Mouse (Mus musculus) hindbrain, embryonic 11.5 days (tissue): Measurements from ENCODE around the gene Hoxa6. TPM values are rescaled to one million over a fixed set of nuclear protein-coding genes. Genes with fewer than 3 reads are reported as not detected.

ENCODE experiments used
- ATAC-seq: fragments of 200-750 bp; cut with Nextera tagmentation; 2 replicates; pipeline ENCODE4 v1.8.0; 2017; ENCODE audit warnings: mild to moderate bottlenecking, moderate TSS enrichment, moderate library complexity; ENCODE audit not compliant: low FRiP score
- DNase-seq: peaks from one replicate; pipeline ENCODE4 v3.0.0-alpha.2; 2015; ENCODE audit warnings: low spot score
- H3K27ac ChIP-seq: fragments of 300-500 bp; sonication (generic); 2 replicates; pipeline ENCODE4 v1.5.1; 2014; ENCODE audit warnings: mild to moderate bottlenecking, low read depth, low read length
- H3K27me3 ChIP-seq: fragments of 300-500 bp; sonication (generic); 2 replicates; pipeline ENCODE4 v1.6.1; 2014; ENCODE audit warnings: mild to moderate bottlenecking, low read length, moderate library complexity, mixed read lengths; ENCODE audit not compliant: control insufficient read depth, insufficient read depth
- H3K36me3 ChIP-seq: fragments of 300-500 bp; sonication (generic); 2 replicates; pipeline ENCODE4 v1.6.1; 2014; ENCODE audit warnings: mild to moderate bottlenecking, low read length, moderate library complexity, mixed read lengths; ENCODE audit not compliant: control insufficient read depth, insufficient read depth
- H3K4me1 ChIP-seq: fragments of 300-500 bp; sonication (generic); replicated peaks from 2 replicates; pipeline ENCODE4 v1.6.1; 2014; ENCODE audit warnings: low read length, mixed read lengths; ENCODE audit not compliant: control insufficient read depth, insufficient read depth
- H3K4me2 ChIP-seq: fragments of 300-500 bp; sonication (generic); replicated peaks from 2 replicates; pipeline ENCODE4 v1.6.1; 2014; ENCODE audit warnings: mild to moderate bottlenecking, low read depth, low read length
- H3K4me3 ChIP-seq: fragments of 300-500 bp; sonication (generic); 2 replicates; pipeline ENCODE4 v1.5.1; 2014; ENCODE audit warnings: low read depth, low read length
- H3K9ac ChIP-seq: fragments of 300-500 bp; sonication (generic); 2 replicates; pipeline ENCODE4 v1.6.1; 2014; ENCODE audit warnings: low read depth, low read length
- H3K9me3 ChIP-seq: fragments of 300-500 bp; sonication (generic); 2 replicates; pipeline ENCODE4 v1.6.1; 2016; ENCODE audit warnings: low read length; ENCODE audit not compliant: control insufficient read depth
- WGBS: fragments of 180-500 bp; shearing (Covaris S2); extraction: QIAGEN DNeasy Blood & Tissue Kit; methylation state at CpG from one replicate; pipeline ENCODE4 v1.1.7; 2014; 5-methylcytosine and 5-hydroxymethylcytosine counted together
- polyA plus RNA-seq: library from polyadenylated mRNA; unstranded; fragments of >200 nt; fragmentation: Nextera tagmentation; extraction: Ambion mirVana; gene quantifications from 2 replicates; pipeline ENCODE4 v1.2.1, GENCODE M21; 2014

The Hoxa6 gene
- polyA plus RNA-seq, 1 experiment from 2014 or later = 2.1 TPM

- Histone ChIP-seq H3K9ac (peak within 1 kb of the TSS; percentile 98), H3K27ac (peak within 1 kb of the TSS; percentile 100), H3K4me1 (no peaks in the 10 kb centered on the region), H3K36me3 (no peaks in the 10 kb centered on the region), H3K4me2 (peak within 1 kb of the TSS; percentile 88), H3K9me3 (no peaks in the 10 kb centered on the region), H3K27me3 (peaks cover 20% of the 10 kb centered on the region), H3K4me3 (peak within 1 kb of the TSS; percentile 76)
- ATAC-seq (peak; percentile 77), DNase-seq (peak; percentile 80)
- under 1% methylated on average over 25 of the region's 25 CpGs for WGBS
These were observed 43.7 kb downstream of the Hoxa6 start, which contains the start of gene Hoxa2 for GRCm38 (mm10) chr6:52164626-52165440. TSS of gene Hoxa2 (minus strand) at chr6:52164831.

GRCm38 (mm10) chr6:52164051-52164625 lies 44.4 kb downstream of the Hoxa6 start:
- Histone ChIP-seq H3K9me3 (no peaks in the 10 kb centered on the region), H3K4me3 (peak overlapping the region; percentile 76), H3K4me2 (peak overlapping the region; percentile 88), H3K27me3 (peaks cover 22% of the 10 kb centered on the region), H3K9ac (peak overlapping the region; percentile 98), H3K27ac (peak overlapping the region; percentile 100), H3K36me3 (no peaks in the 10 kb centered on the region), H3K4me1 (no peaks in the 10 kb centered on the region)
- under 1% methylated on average over 36 of the region's 39 CpGs for WGBS
- ATAC-seq = peak; percentile 43
- peak; percentile 80 for DNase-seq

- ATAC-seq (no peak), DNase-seq (peak; percentile 76)
- no peaks in the 10 kb centered on the region for H3K9me3 ChIP-seq
- peak overlapping the region; percentile 88 for H3K4me2 ChIP-seq
- WGBS = 1% methylated on average over 17 of the region's 17 CpGs
- no peaks in the 10 kb centered on the region for H3K36me3 ChIP-seq
- H3K9ac ChIP-seq = peak overlapping the region; percentile 98
- H3K4me3 ChIP-seq = peak overlapping the region; percentile 76
- no peaks in the 10 kb centered on the region for H3K4me1 ChIP-seq
- peak overlapping the region; percentile 100 for H3K27ac ChIP-seq
- H3K27me3 ChIP-seq = peaks cover 19% of the 10 kb centered on the region
These were observed 45.0 kb downstream of the Hoxa6 start for GRCm38 (mm10) chr6:52163366-52164031.

GRCm38 (mm10) chr6:52162611-52163365 lies 45.7 kb downstream of the Hoxa6 start:
- WGBS = 1% methylated on average over 14 of the region's 14 CpGs
- peak overlapping the region; percentile 88 for H3K4me2 ChIP-seq
- no peaks in the 10 kb centered on the region for H3K9me3 ChIP-seq
- no peaks in the 10 kb centered on the region for H3K36me3 ChIP-seq
- no peaks in the 10 kb centered on the region for H3K4me1 ChIP-seq
- peak overlapping the region; percentile 76 for H3K4me3 ChIP-seq
- DNase-seq (peak; percentile 72), ATAC-seq (no peak)
- peak overlapping the region; percentile 98 for H3K9ac ChIP-seq
- H3K27me3 ChIP-seq = peaks cover 20% of the 10 kb centered on the region
- H3K27ac ChIP-seq = peak overlapping the region; percentile 100

DNA sequence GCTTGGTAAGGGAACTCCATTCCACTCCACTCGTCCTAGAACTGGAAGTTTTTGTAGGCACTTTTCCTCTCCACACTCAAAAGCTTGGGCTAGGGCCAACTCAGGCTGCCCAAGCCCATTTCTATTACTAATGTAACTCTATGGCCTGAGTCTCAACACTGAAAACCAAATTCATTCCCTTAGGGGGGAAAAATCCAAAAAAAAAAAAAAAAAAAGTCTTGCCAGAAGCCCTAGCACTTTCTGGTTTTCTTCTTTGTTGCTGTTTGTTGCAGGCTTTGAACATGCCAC lies 46.5 kb downstream of the Hoxa6 start:
- ATAC-seq = no peak
- 0% methylated on average over 1 of the region's 1 CpGs for WGBS
- H3K4me3 ChIP-seq = peak overlapping the region; percentile 76
- H3K27me3 ChIP-seq = peaks cover 27% of the 10 kb centered on the region
- no peaks in the 10 kb centered on the region for H3K4me1 ChIP-seq
- DNase-seq = no peak
- H3K27ac ChIP-seq = peak overlapping the region; percentile 24
- H3K4me2 ChIP-seq = peak overlapping the region; percentile 95
- H3K9me3 ChIP-seq = no peaks in the 10 kb centered on the region
- H3K9ac ChIP-seq = peak overlapping the region; percentile 69
- no peaks in the 10 kb centered on the region for H3K36me3 ChIP-seq

GRCm38 (mm10) chr6:52161336-52162092 lies 47.0 kb downstream of the Hoxa6 start:
- DNase-seq (peak; percentile 45), ATAC-seq (no peak)
- under 1% methylated on average over 8 of the region's 8 CpGs for WGBS
- no peaks in the 10 kb centered on the region for H3K4me1 ChIP-seq
- H3K4me3 ChIP-seq = peak overlapping the region; percentile 76
- no peaks in the 10 kb centered on the region for H3K9me3 ChIP-seq
- H3K27me3 ChIP-seq = peaks cover 32% of the 10 kb centered on the region
- peak overlapping the region; percentile 84 for H3K9ac ChIP-seq
- peak overlapping the region; percentile 95 for H3K4me2 ChIP-seq
- peak overlapping the region; percentile 94 for H3K27ac ChIP-seq
- no peaks in the 10 kb centered on the region for H3K36me3 ChIP-seq

DNA sequence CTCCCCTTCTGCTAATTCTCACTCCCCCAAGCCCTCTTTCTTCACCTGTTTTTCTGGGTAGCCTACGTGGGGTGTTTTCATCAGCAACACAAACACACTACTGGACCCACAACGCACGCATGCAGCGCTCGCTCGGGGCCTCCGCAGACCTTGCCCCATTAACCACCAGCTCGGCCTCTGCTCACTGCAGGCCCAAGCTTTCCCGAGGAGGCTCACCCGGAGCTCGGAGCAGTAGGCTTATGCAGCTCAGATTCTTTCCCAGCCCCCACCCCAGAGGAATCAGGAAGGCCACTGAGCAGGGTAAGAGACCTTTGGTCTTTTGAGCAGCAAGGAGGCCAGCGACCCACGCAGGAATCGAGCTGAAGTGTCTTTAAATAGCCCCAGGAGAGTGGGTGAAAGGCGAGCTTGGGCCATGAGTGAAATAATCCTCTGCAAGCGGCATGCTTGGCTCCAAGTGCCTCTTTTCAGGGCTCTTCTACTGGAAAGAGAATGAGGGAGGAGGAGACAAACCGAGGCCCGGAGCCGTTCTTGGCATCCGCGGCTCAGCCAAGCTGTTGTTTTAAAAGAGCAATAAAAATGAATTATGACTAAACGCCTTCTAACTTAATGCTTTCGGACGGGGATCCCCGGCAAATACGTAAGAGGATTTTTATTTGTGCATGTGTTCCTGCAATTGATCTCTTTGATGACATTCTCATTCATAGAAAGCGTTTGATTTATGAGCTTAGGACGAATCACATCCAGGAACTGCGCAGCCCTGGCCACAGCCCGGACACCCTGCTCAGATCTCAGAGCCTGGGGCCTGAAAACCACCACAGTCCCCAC lies 47.8 kb downstream of the Hoxa6 start:
- Histone ChIP-seq H3K4me2 (peak overlapping the region; percentile 95), H3K27me3 (peaks cover 40% of the 10 kb centered on the region), H3K4me3 (peak overlapping the region; percentile 76), H3K9ac (peak overlapping the region; percentile 84), H3K27ac (peak overlapping the region; percentile 94), H3K4me1 (no peaks in the 10 kb centered on the region), H3K9me3 (no peaks in the 10 kb centered on the region), H3K36me3 (no peaks in the 10 kb centered on the region)
- under 1% methylated on average over 30 of the region's 30 CpGs for WGBS
- DNase-seq = peak; percentile 71
- ATAC-seq = no peak
